Mouse (Mus musculus) forebrain, embryonic 11.5 days (tissue): ENCODE measurements around the gene Lgals3bp. TPM values are rescaled to one million over a fixed set of nuclear protein-coding genes. Genes with fewer than 3 reads are reported as not detected.

ENCODE experiments used
- ATAC-seq: fragments of 200-750 bp; cut with Nextera tagmentation; replicated peaks from 2 replicates; pipeline ENCODE4 v1.8.0; 2017; ENCODE audit warnings: moderate TSS enrichment; ENCODE audit not compliant: low FRiP score
- DNase-seq: peaks from one replicate; pipeline ENCODE4 v3.0.0-alpha.2; 2017; ENCODE audit warnings: low spot score
- H3K27ac ChIP-seq: fragments of 300-500 bp; sonication (generic); 2 replicates; pipeline ENCODE4 v1.5.1; 2014; ENCODE audit warnings: low read depth, low read length
- H3K27me3 ChIP-seq: fragments of 300-500 bp; sonication (generic); 2 replicates; pipeline ENCODE4 v1.6.1; 2014; ENCODE audit warnings: mild to moderate bottlenecking, low read length, mixed read lengths; ENCODE audit not compliant: control insufficient read depth, insufficient read depth
- H3K36me3 ChIP-seq: fragments of 300-500 bp; sonication (generic); 2 replicates; pipeline ENCODE4 v1.6.1; 2014; ENCODE audit warnings: mild to moderate bottlenecking, low read length, moderate library complexity, mixed read lengths; ENCODE audit not compliant: control insufficient read depth, insufficient read depth
- H3K4me1 ChIP-seq: fragments of 300-500 bp; sonication (generic); replicated peaks from 2 replicates; pipeline ENCODE4 v1.6.1; 2014; ENCODE audit warnings: low read length, mixed read lengths; ENCODE audit not compliant: control insufficient read depth, insufficient read depth
- H3K4me2 ChIP-seq: fragments of 300-500 bp; sonication (generic); 2 replicates; pipeline ENCODE4 v1.6.1; 2014; ENCODE audit warnings: low read depth, mild to moderate bottlenecking, low read length, moderate library complexity, mixed read lengths; ENCODE audit not compliant: severe bottlenecking
- H3K4me3 ChIP-seq: fragments of 300-500 bp; sonication (generic); 2 replicates; pipeline ENCODE4 v1.5.1; 2014; ENCODE audit warnings: low read depth, low read length
- H3K9ac ChIP-seq: fragments of 300-500 bp; sonication (generic); 2 replicates; pipeline ENCODE4 v1.6.1; 2014; ENCODE audit warnings: low read length
- H3K9me3 ChIP-seq: fragments of 300-500 bp; sonication (generic); 2 replicates; pipeline ENCODE4 v1.6.1; 2016; ENCODE audit warnings: low read length, mixed read lengths; ENCODE audit not compliant: control insufficient read depth
- WGBS: fragments of 180-500 bp; shearing (Covaris S2); extraction: QIAGEN DNeasy Blood & Tissue Kit; methylation state at CpG from one replicate; pipeline ENCODE4 v1.1.7; 2014; 5-methylcytosine and 5-hydroxymethylcytosine counted together
- polyA plus RNA-seq: library from polyadenylated mRNA; unstranded; fragments of >200 nt; fragmentation: Nextera tagmentation; extraction: Ambion mirVana; gene quantifications from 2 replicates; pipeline ENCODE4 v1.2.1, GENCODE M21; 2014

Lgals3bp gene
- polyA plus RNA-seq, 1 experiment from 2014 or later = 1.1 TPM

- Histone ChIP-seq H3K27ac (no peak overlapping the region), H3K36me3 (no peaks in the 10 kb centered on the region), H3K9ac (no peak overlapping the region), H3K4me2 (no peak overlapping the region), H3K4me3 (no peak overlapping the region), H3K9me3 (no peaks in the 10 kb centered on the region), H3K27me3 (no peaks in the 10 kb centered on the region), H3K4me1 (peaks cover 22% of the 10 kb centered on the region)
- no peak for DNase-seq
- WGBS = 42% methylated on average over 6 of the region's 6 CpGs
- no peak for ATAC-seq
Measured at GRCm38 (mm10) chr11:118436471-118436935, 34.6 kb upstream of the Lgals3bp start.

DNA sequence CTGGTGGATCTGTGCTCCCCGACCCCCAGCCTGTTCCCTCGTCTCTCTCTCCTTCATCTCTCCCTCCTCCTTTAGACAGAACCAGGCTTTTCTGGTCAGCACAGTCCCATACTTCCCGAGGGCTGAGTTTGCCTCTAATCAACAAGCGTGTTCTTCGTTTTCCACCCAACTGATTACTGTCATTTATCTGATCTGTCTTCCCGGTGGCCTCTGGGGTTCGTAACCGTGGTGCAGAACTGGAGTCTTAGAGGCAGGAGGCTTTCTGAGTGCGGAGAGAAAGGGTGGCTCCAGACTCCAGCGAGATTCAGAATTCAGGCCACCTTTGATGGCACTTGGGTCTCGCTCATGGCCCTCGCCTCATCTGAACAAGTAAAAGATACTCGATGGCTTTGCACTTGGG, 32.2 kb upstream of the Lgals3bp start:
- Histone ChIP-seq H3K9me3 (no peaks in the 10 kb centered on the region), H3K4me2 (peak overlapping the region; percentile 3; the same call in 1 of the 2 replicates), H3K27ac (no peak overlapping the region), H3K4me1 (peaks cover 17% of the 10 kb centered on the region), H3K9ac (0 out of 2 replicates have a peak overlapping the region, but pooled peaks have one; percentile 17), H3K27me3 (no peaks in the 10 kb centered on the region), H3K36me3 (no peaks in the 10 kb centered on the region), H3K4me3 (no peak overlapping the region)
- 52% methylated on average over 13 of the region's 13 CpGs for WGBS
- DNase-seq (no peak), ATAC-seq (no peak)

GRCm38 (mm10) chr11:118433398-118433868, 31.5 kb upstream of the Lgals3bp start:
- no peak overlapping the region for H3K4me3 ChIP-seq
- H3K4me2 ChIP-seq = peak overlapping the region; percentile 3; the same call in 1 of the 2 replicates
- H3K4me1 ChIP-seq = peaks cover 19% of the 10 kb centered on the region
- ATAC-seq (no peak), DNase-seq (no peak)
- H3K9me3 ChIP-seq = no peaks in the 10 kb centered on the region
- no peak overlapping the region for H3K9ac ChIP-seq
- no peaks in the 10 kb centered on the region for H3K36me3 ChIP-seq
- H3K27ac ChIP-seq = no peak overlapping the region
- WGBS = 72% methylated on average over 10 of the region's 10 CpGs
- H3K27me3 ChIP-seq = 0 out of 2 replicates have a peak, but pooled peaks cover 1% of the 10 kb centered on the region

DNA sequence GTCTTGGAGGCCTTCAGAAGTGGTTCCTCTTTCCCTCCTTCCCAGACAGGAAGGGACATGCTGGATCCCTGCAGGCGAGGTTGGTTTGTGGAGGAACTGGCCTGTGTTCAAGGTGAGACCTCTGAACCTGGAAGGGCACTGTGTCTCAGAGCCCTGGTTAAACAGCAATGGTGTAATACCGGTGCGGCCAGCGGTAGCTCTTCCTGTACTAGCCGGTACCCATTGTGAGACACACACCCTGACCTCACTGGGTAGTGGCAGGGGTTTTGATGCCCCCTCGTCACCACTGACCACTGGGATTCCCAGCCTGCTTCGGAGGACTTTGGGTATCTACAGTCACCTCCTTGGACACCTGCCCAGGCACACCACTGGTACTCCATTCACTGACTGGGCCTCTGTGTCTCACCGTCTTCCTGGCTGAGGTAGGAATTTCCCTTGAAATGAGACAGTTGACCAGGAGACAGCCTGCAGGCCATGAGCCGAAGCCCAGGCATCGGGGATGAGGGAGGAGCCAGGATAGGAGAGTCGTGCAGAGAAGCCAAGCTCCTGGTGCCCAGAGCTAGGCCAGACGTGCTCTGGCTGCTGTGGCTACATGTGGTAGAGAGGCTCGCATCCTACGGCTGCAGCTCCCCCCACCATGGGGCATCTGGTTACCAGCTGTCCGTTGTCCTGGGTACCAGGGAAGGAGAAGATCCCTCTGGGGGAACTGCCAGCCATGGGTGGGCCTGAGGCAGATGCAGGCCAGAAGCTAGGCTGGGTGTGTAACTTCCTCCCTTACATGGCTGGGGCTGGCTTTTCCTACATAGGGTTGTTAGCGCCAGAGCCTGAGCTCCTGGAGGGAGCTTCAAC, 29.4 kb upstream of the Lgals3bp start:
- DNase-seq = no peak
- H3K4me1 ChIP-seq = peaks cover 15% of the 10 kb centered on the region
- H3K4me3 ChIP-seq = no peak overlapping the region

GRCm38 (mm10) chr11:118430291-118430885, 28.5 kb upstream of the Lgals3bp start:
- DNase-seq (no peak), ATAC-seq (no peak)
- Histone ChIP-seq H3K27me3 (0 out of 2 replicates have a peak, but pooled peaks cover 2% of the 10 kb centered on the region), H3K36me3 (no peaks in the 10 kb centered on the region), H3K4me2 (no peak overlapping the region), H3K27ac (no peak overlapping the region), H3K9me3 (no peaks in the 10 kb centered on the region), H3K4me1 (peaks cover 14% of the 10 kb centered on the region; the same call in 1 of the 2 replicates), H3K4me3 (no peak overlapping the region), H3K9ac (no peak overlapping the region)
- WGBS = 41% methylated on average over 4 of the region's 4 CpGs

More for the DNA sequence above, 29.4 kb upstream of the Lgals3bp start:
- Histone ChIP-seq H3K9me3 (no peaks in the 10 kb centered on the region), H3K9ac (no peak overlapping the region), H3K27ac (no peak overlapping the region), H3K36me3 (no peaks in the 10 kb centered on the region), H3K4me2 (no peak overlapping the region), H3K27me3 (0 out of 2 replicates have a peak, but pooled peaks cover 2% of the 10 kb centered on the region)
- ATAC-seq = no peak
- WGBS = 83% methylated on average over 16 of the region's 16 CpGs

- H3K9ac ChIP-seq = no peak overlapping the region
Measured at GRCm38 (mm10) chr11:118428944-118429709, 27.2 kb upstream of the Lgals3bp start.

DNA sequence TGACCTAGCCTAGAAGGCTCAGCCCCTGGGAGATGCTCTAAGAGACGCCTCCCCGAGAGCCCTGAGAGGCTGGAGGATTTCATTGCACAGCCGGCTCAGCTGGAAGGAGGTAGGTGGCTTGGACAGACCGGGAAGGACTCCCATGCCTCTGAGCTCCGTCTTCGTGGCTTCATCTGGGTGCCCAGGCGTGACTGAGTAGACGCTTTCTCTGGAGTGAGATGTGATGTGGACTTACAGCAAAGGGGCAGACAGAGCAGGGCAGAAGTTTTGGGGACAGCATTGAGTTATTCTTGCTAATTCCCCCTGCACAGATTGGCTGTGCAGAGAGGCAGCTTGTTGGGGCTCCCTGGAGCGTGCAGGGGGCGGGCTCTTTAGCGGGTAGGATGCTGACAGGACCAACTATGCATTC, 26.6 kb upstream of the Lgals3bp start:
- WGBS = 5% methylated on average over 11 of the region's 11 CpGs
- Histone ChIP-seq H3K27me3 (0 out of 2 replicates have a peak, but pooled peaks cover 2% of the 10 kb centered on the region), H3K9ac (peak overlapping the region; percentile 20; the same call in 1 of the 2 replicates), H3K4me3 (no peak overlapping the region), H3K27ac (no peak overlapping the region), H3K36me3 (no peaks in the 10 kb centered on the region), H3K9me3 (no peaks in the 10 kb centered on the region), H3K4me2 (peak overlapping the region; percentile 37), H3K4me1 (peaks cover 14% of the 10 kb centered on the region; the same call in 1 of the 2 replicates)
- DNase-seq = no peak
- no peak for ATAC-seq

More at GRCm38 (mm10) chr11:118428944-118429709, 27.2 kb upstream of the Lgals3bp start:
- no peak overlapping the region for H3K4me2 ChIP-seq
- no peaks in the 10 kb centered on the region for H3K36me3 ChIP-seq
- 65% methylated on average over 8 of the region's 8 CpGs for WGBS
- no peaks in the 10 kb centered on the region for H3K9me3 ChIP-seq
- 0 out of 2 replicates have a peak, but pooled peaks cover 2% of the 10 kb centered on the region for H3K27me3 ChIP-seq
- ATAC-seq = no peak
- H3K27ac ChIP-seq = no peak overlapping the region
- peaks cover 14% of the 10 kb centered on the region; the same call in 1 of the 2 replicates for H3K4me1 ChIP-seq
- H3K4me3 ChIP-seq = no peak overlapping the region
- DNase-seq = no peak

DNA sequence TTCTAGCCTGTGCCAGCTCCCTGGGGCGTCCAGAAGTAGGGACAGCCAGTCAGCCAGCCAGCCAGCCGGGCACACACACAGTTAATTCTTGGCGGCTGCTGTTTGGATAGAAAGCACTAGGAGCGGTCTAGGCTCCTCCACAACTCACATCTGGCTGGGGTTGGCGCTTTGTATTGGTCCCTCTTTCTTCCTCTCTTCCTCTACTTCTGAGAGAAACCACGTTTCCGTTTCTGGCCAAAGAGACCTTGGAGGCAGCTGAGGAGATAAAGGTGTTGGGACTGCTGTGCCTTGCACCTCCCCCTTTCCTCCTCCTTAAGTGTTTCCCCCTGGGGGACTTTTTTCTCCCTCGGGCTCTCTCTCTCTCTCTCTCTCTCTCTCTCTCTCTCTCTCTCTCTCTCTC, 26.1 kb upstream of the Lgals3bp start, which contains the start of gene C1qtnf1:
Gene C1qtnf1, plus strand, starts transcription at position 218 of the 400 bp plus-strand sequence.
- H3K4me2 ChIP-seq = peak within 1 kb of the TSS; percentile 37
- no peak within 1 kb of the TSS for H3K4me3 ChIP-seq
- DNase-seq = no peak
- ATAC-seq = no peak
- no peaks in the 10 kb centered on the region for H3K36me3 ChIP-seq
- H3K27ac ChIP-seq = no peak within 1 kb of the TSS
- 2% methylated on average over 8 of the region's 8 CpGs for WGBS
- peaks cover 13% of the 10 kb centered on the region; the same call in 1 of the 2 replicates for H3K4me1 ChIP-seq
- 0 out of 2 replicates have a peak, but pooled peaks cover 2% of the 10 kb centered on the region for H3K27me3 ChIP-seq
- peak within 1 kb of the TSS; percentile 20; the same call in 1 of the 2 replicates for H3K9ac ChIP-seq
- no peaks in the 10 kb centered on the region for H3K9me3 ChIP-seq
